Mouse (Mus musculus): ENCODE measurements around the gene Apobec2. TPM values are rescaled to one million over a fixed set of nuclear protein-coding genes. Genes with fewer than 3 reads are reported as not detected.
A peak's percentile ranks its signal among the peaks of the same experiment; 100 is the strongest.

The Apobec2 gene
- polyA plus RNA-seq, 1 experiment from 2014 or later, result 0.63 TPM

DNA sequence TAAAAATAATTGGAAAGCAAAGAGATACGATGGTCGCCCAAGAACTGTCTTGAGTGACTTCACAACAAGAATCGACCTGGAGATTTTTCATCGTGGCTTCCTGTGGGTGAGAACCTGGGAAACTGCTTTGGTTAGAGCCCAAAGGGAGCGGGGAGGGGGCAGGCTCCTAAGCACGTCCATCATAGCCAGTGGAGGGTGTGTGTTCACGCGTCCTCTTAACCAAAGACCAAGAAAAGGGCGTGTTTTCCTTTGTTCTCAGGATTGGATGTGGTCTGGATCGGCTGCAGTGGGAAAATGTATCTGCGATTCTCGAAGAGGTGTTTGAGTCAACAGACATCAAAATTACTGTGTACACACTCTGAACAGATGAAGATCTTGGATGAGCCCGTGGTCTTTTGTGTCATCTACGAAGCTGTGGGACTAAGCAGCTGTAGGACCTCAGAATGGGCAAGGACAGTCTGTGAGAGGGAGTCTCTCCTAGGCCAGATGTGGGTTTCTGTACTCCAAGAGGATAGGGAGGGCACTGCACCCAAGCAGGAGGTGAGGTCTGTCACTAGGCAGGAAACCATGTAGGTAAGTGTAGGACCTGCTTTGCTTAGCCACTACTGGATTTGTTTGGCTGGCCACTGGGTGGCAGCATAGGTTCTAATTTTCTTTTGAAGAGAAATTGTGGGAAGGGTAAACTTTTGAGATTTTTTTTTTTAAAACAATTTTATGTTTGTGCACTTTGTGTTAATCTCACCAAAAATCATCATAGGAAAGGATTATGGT, 16.1 kb downstream of the Apobec2 start:
- DNase-seq (ENCODE audit: low spot score) (peak; percentile 83), ATAC-seq (ENCODE audit: low FRiP score) (peak; percentile 71; the same call in 1 of the 2 replicates)
- 91% methylated on average over 14 of the region's 14 CpGs for WGBS
- H3K9me3 ChIP-seq (ENCODE audit: control insufficient read depth, low read length), result no peaks in the 10 kb centered on the region
- H3K4me3 ChIP-seq (replicated peaks; ENCODE audit: low read length), result no peak overlapping the region
- no peak overlapping the region for H3K9ac ChIP-seq
- H3K27ac ChIP-seq, result no peak overlapping the region
- no peak overlapping the region for H3K4me2 ChIP-seq (replicated peaks)
- H3K4me1 ChIP-seq (replicated peaks; ENCODE audit: control insufficient read depth, insufficient read depth, low read length), result peaks cover 3% of the 10 kb centered on the region
- no peaks in the 10 kb centered on the region for H3K27me3 ChIP-seq (ENCODE audit: control insufficient read depth, insufficient read depth, low read length)
- H3K36me3 ChIP-seq (replicated peaks; ENCODE audit: control insufficient read depth, insufficient read depth), result peaks cover 8% of the 10 kb centered on the region

DNA sequence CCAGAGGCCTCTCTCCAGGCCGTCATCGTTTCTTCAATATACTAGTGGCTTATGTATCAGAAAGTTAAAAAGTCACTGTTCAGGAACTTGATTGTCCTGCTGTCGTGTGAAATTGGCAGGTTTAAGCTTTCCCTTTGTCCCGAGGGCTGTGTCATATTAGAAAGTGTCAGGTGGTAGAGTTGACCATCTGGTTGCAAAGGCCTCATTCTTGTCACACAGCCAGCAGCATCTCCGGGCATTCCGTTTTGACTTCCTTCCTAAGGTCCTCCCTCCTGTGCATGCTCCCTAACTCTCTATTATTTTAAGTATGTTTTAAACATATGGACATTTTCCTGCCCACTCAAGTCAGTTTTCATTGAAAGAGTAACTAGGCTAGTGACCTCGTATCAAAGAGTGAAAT, 16.7 kb downstream of the Apobec2 start:
- Histone ChIP-seq H3K27ac (no peak overlapping the region), H3K4me3 (replicated peaks; ENCODE audit: low read length) (no peak overlapping the region), H3K4me1 (replicated peaks; ENCODE audit: control insufficient read depth, insufficient read depth, low read length) (peaks cover 9% of the 10 kb centered on the region), H3K9me3 (ENCODE audit: control insufficient read depth, low read length) (no peaks in the 10 kb centered on the region), H3K9ac (no peak overlapping the region), H3K36me3 (replicated peaks; ENCODE audit: control insufficient read depth, insufficient read depth) (peaks cover 8% of the 10 kb centered on the region), H3K27me3 (ENCODE audit: control insufficient read depth, insufficient read depth, low read length) (no peaks in the 10 kb centered on the region), H3K4me2 (replicated peaks) (no peak overlapping the region)
- no peak for DNase-seq (ENCODE audit: low spot score)
- no peak for ATAC-seq (ENCODE audit: low FRiP score)
- WGBS, result 84% methylated on average over 7 of the region's 7 CpGs

DNA sequence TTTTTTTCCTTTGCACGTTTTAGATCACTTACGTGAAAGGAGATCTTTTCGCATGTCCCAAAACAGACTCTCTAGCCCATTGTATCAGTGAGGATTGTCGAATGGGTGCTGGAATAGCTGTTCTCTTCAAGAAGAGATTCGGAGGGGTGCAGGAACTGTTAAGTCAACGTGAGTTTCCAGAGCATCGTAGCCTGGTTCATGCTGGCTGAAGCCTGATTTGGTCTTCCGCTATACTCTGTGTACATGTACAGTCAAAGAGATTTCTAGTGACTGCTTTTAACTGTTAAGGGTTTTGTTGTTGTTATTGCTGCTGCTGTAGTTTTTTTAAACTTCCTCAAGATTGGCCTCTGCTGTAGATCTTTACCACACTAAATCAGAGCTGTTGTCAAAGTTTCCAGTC, 21.5 kb downstream of the Apobec2 start:
- DNase-seq (ENCODE audit: low spot score) (no peak), ATAC-seq (ENCODE audit: low FRiP score) (no peak)
- peaks cover 27% of the 10 kb centered on the region for H3K4me1 ChIP-seq (replicated peaks; ENCODE audit: control insufficient read depth, insufficient read depth, low read length)
- H3K9ac ChIP-seq, result peak overlapping the region; percentile 76
- peak overlapping the region; percentile 94; the same call in 1 of the 2 replicates for H3K27ac ChIP-seq
- 55% methylated on average over 8 of the region's 8 CpGs for WGBS
- H3K4me2 ChIP-seq (replicated peaks), result peak overlapping the region; percentile 87
- peaks cover 8% of the 10 kb centered on the region for H3K36me3 ChIP-seq (replicated peaks; ENCODE audit: control insufficient read depth, insufficient read depth)
- H3K9me3 ChIP-seq (ENCODE audit: control insufficient read depth, low read length), result no peaks in the 10 kb centered on the region
- H3K4me3 ChIP-seq (replicated peaks; ENCODE audit: low read length), result peak overlapping the region; percentile 81
- H3K27me3 ChIP-seq (ENCODE audit: control insufficient read depth, insufficient read depth, low read length), result no peaks in the 10 kb centered on the region

DNA sequence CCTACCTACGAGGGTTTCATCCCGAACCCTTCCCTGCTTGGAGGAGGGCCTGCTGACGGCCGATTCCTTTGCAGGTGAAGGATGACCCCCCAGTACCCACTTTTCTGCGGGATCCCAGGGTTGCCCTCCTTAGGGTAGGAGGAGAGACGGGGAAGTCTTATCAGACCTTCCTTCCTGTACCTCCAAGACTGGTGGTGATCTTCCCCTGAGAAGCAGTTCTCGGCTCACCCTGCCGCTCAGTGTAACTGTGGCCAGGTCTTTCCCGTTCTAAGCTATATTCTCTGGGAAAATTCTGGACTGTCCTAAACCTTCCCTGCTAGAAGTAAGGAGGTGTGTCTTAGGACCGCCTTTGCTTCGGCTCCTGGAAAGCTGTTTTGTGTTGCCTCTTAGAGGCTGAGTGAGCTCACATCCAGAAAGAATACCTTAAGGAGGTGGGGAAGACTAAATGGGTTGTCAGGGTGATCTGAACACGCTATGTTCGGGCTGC, 22.4 kb downstream of the Apobec2 start:
- Histone ChIP-seq H3K27me3 (ENCODE audit: control insufficient read depth, insufficient read depth, low read length) (no peaks in the 10 kb centered on the region), H3K9me3 (ENCODE audit: control insufficient read depth, low read length) (no peaks in the 10 kb centered on the region), H3K36me3 (replicated peaks; ENCODE audit: control insufficient read depth, insufficient read depth) (peaks cover 6% of the 10 kb centered on the region), H3K4me1 (replicated peaks; ENCODE audit: control insufficient read depth, insufficient read depth, low read length) (peaks cover 27% of the 10 kb centered on the region), H3K9ac (peak overlapping the region; percentile 76), H3K4me2 (replicated peaks) (peak overlapping the region; percentile 87), H3K27ac (peak overlapping the region; percentile 94), H3K4me3 (replicated peaks; ENCODE audit: low read length) (peak overlapping the region; percentile 81)
- no peak; the same call in 1 of the 2 replicates for ATAC-seq (ENCODE audit: low FRiP score)
- DNase-seq (ENCODE audit: low spot score), result peak; percentile 50
- WGBS, result 0% methylated on average over 13 of the region's 13 CpGs

DNA sequence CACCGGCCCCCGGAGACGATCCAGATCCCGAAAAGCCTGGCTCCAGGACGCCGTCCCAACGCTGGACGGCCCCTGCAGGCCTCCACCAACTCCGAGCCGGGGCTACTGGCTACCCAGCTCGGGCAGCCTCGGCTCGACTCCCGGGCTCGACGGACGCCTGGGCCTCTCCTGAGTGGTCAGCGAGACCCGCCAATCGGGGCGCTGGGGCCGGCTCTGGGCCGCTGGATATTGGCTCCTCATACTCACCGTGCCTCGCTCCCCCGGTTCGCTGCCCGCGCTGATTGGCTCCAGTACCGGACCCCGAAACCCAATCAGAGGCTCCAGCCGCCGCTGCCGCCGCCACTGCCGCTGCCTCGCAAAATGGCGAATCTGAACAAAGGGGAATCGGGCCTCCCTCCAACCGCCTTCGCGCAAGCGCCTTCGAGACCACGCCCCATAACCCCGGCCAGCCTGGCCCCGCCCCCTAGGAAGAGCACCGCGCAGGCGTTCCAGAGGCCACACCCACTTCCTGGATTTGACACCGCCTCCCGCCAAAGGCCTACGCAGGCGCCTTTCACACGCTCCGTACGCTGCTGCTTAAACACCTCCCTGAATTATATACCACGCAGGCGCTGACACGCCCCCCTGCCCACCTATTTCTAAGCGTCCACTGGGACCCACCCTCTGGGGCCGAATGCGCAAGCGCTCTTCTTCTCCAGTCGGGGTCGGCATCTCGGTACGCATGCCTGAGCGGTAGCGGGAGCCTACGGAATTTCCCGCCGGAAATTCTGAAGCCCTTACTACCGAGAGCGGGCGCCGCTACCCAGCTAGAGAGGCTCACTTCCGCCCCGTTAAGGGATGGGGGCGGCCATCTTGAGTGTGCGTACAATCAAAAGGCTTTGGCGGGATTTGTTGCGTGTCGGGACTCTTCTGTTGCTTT, 23.1 kb downstream of the Apobec2 start, which contains the start of the genes Nfya and Oard1:
Gene Nfya (minus strand): TSS at position 527 of the 919 bp plus-strand sequence.
Gene Oard1 (plus strand): TSS at position 635 of the 919 bp plus-strand sequence.
- Histone ChIP-seq H3K9me3 (ENCODE audit: control insufficient read depth, low read length) (no peaks in the 10 kb centered on the region), H3K4me2 (replicated peaks) (peak within 1 kb of the TSS; percentile 87), H3K4me1 (replicated peaks; ENCODE audit: control insufficient read depth, insufficient read depth, low read length) (peaks cover 27% of the 10 kb centered on the region), H3K27ac (peak within 1 kb of the TSS; percentile 99), H3K36me3 (replicated peaks; ENCODE audit: control insufficient read depth, insufficient read depth) (peaks cover 4% of the 10 kb centered on the region), H3K27me3 (ENCODE audit: control insufficient read depth, insufficient read depth, low read length) (no peaks in the 10 kb centered on the region), H3K4me3 (replicated peaks; ENCODE audit: low read length) (peak within 1 kb of the TSS; percentile 81), H3K9ac (peak within 1 kb of the TSS; percentile 99)
- WGBS, result under 1% methylated on average over 80 of the region's 84 CpGs
- DNase-seq (ENCODE audit: low spot score) (peak; percentile 100), ATAC-seq (ENCODE audit: low FRiP score) (peak; percentile 97)

DNA sequence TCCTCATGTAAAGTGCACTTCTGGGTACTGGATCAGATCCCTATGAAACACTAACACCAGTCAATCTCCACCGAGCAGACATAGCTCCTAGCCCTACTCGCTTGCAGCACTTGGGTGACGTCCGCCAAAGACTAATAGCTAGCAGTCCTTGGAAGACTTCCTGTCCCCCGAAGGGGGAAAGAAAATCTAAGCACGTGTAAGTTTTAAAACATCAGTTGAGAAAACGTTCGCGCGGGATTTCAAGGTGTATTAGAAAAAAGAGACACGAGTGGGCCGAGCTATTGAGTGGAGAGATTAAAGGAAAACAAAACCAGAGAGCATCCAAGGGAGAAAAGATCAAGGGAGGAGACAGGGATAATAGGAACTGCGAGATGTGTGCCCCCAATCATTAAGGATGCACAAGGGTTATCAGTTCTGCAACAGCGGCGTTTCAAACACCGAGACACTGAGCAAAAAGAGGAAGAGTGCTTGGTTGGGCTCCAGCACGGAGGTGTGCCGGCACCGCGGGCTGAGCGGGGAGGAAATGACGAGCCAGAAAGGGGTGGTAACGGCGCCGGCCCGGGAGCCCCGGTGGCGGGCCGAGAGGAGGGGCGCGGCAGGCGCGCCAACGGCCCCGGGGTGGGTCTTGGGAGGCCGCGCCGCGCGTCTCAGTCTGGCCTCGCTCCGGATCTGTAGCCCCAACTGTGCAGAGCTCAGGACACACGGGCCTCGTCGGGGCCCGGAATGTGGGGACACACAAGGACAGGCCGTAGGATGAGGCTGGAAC, 24.0 kb downstream of the Apobec2 start:
- no peaks in the 10 kb centered on the region for H3K27me3 ChIP-seq (ENCODE audit: control insufficient read depth, insufficient read depth, low read length)
- DNase-seq (ENCODE audit: low spot score) (peak; percentile 65), ATAC-seq (ENCODE audit: low FRiP score) (peak; percentile 34)
- under 1% methylated on average over 47 of the region's 47 CpGs for WGBS
- peak overlapping the region; percentile 81 for H3K4me3 ChIP-seq (replicated peaks; ENCODE audit: low read length)
- H3K4me1 ChIP-seq (replicated peaks; ENCODE audit: control insufficient read depth, insufficient read depth, low read length), result peaks cover 27% of the 10 kb centered on the region
- peak overlapping the region; percentile 71 for H3K4me2 ChIP-seq (replicated peaks)
- H3K36me3 ChIP-seq (replicated peaks; ENCODE audit: control insufficient read depth, insufficient read depth), result no peaks in the 10 kb centered on the region; the same call in 1 of the 2 replicates
- H3K9ac ChIP-seq, result peak overlapping the region; percentile 99
- no peaks in the 10 kb centered on the region for H3K9me3 ChIP-seq (ENCODE audit: control insufficient read depth, low read length)
- peak overlapping the region; percentile 99 for H3K27ac ChIP-seq

DNA sequence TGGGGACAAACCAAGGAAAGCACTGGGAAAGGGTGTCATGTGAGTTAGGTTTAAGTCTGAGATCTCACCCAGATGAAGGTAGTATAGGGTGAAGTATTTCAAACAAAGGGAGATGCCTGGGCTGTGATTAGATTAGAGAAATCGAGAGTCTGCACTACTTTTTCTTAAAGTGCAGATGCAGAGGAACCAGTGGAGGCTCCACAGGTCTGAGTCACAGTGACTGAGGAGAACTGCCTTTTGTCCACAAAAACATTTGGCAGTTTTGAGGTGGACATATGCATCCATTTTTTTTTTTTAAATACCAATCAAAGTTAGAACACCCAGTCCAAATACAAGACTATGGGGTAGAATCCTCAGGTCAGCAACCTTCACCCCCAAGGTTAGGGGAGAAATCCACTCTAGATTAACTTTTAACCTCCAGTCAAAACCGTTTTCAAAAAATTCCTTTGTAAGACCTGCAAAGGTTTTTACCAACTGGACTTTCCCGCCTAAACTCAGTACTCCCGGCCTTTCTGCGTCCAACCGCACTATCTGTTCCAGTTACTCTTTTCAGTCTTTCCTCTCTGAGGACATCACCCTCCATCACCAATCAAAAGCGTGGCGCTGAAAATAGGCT, 24.7 kb downstream of the Apobec2 start:
- no peaks in the 10 kb centered on the region for H3K9me3 ChIP-seq (ENCODE audit: control insufficient read depth, low read length)
- H3K36me3 ChIP-seq (replicated peaks; ENCODE audit: control insufficient read depth, insufficient read depth), result no peaks in the 10 kb centered on the region; the same call in 1 of the 2 replicates
- WGBS, result 13% methylated on average over 8 of the region's 8 CpGs
- ATAC-seq (ENCODE audit: low FRiP score) (no peak), DNase-seq (ENCODE audit: low spot score) (no peak)
- peak overlapping the region; percentile 99 for H3K27ac ChIP-seq
- H3K27me3 ChIP-seq (ENCODE audit: control insufficient read depth, insufficient read depth, low read length), result no peaks in the 10 kb centered on the region
- H3K4me3 ChIP-seq (replicated peaks; ENCODE audit: low read length), result peak overlapping the region; percentile 81
- peaks cover 27% of the 10 kb centered on the region for H3K4me1 ChIP-seq (replicated peaks; ENCODE audit: control insufficient read depth, insufficient read depth, low read length)
- peak overlapping the region; percentile 71 for H3K4me2 ChIP-seq (replicated peaks)
- peak overlapping the region; percentile 99 for H3K9ac ChIP-seq

DNA sequence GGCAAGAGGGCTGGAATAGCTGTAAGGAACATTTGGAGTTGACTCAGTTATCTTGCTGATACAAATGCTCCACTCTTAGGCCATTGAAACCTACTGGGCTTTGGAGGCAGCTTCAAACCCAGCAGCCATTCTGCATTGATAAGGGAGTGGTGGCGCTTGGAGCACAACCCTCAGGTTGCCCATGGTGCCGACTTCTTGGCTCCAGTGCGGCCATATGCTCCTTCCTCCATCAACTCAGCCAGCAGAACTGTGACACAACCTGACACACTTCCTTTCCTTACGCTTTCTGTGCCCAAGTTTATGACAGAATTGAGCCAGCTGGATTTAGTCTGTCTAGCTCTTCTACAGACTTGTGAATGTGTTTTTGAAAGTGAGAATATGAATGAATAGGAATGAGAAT, 25.6 kb downstream of the Apobec2 start:
- Histone ChIP-seq H3K4me1 (replicated peaks; ENCODE audit: control insufficient read depth, insufficient read depth, low read length) (peaks cover 27% of the 10 kb centered on the region), H3K27me3 (ENCODE audit: control insufficient read depth, insufficient read depth, low read length) (no peaks in the 10 kb centered on the region), H3K4me3 (replicated peaks; ENCODE audit: low read length) (no peak overlapping the region), H3K9me3 (ENCODE audit: control insufficient read depth, low read length) (no peaks in the 10 kb centered on the region), H3K9ac (no peak overlapping the region), H3K27ac (no peak overlapping the region), H3K36me3 (replicated peaks; ENCODE audit: control insufficient read depth, insufficient read depth) (no peaks in the 10 kb centered on the region; the same call in 1 of the 2 replicates), H3K4me2 (replicated peaks) (0 out of 2 replicates have a peak overlapping the region, but pooled peaks have one; percentile 71)
- ATAC-seq (ENCODE audit: low FRiP score), result no peak
- DNase-seq (ENCODE audit: low spot score), result no peak
- 90% methylated on average over 4 of the region's 4 CpGs for WGBS

All from hindbrain, embryonic 14.5 days (tissue).